Mouse (Mus musculus) kidney, adult 2 months (tissue): ENCODE results near the gene Svbp.

Source experiments
- CTCF ChIP-seq: fragments of 200-500 bp; conservative IDR thresholded peaks from 2 replicates; pipeline ENCODE4 v1.5.1; 2011; ENCODE audit warnings: low read depth, mild to moderate bottlenecking, control low read depth, low read length, moderate library complexity, mixed read lengths; ENCODE audit not compliant: insufficient read depth, insufficient read length
- POLR2A ChIP-seq: fragments of 200-500 bp; IDR thresholded peaks from one replicate; pipeline ENCODE4 v1.6.1; 2011; ENCODE audit warnings: low read depth, low read length, control low read depth

DNA sequence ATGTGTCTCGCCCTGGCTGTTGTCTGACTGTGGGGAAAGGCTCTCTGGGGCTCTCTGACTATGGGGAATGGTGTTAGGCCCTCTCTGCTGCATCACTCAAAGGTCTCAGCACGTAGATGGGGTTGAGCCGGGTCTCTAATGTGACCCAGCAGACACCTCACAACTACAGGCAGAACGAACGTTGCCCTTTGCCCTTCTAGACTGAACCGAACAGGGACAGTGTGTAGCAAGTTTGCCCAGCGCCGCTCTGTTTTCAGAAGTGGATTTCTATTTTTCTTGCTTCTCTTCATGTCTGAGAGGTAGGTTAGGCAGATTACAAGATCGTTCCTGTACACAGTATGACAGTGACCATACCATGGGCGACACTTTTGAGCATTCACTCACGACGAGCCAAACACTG, 47.5 kb downstream of the Svbp start:
- TF ChIP-seq CTCF (no peak), POLR2A (no peak)
